Mouse (Mus musculus): ENCODE measurements around the gene H2-DMb1.

GRCm38 (mm10) chr17:34170487-34170876, 17.6 kb downstream of the H2-DMb1 start:
- TF ChIP-seq CTCF (IDR thresholded peaks at IDR 0.05; ENCODE audit: low read depth) (no peak), EP300 (IDR thresholded peaks at IDR 0.05; ENCODE audit: low read depth) (no peak)

Data from liver, embryonic 14.5 days (tissue).